Mouse (Mus musculus): ENCODE results near the gene Hnrnpll. TPM values are rescaled to one million over a fixed set of nuclear protein-coding genes. Genes with fewer than 3 reads are reported as not detected.
A peak's percentile ranks its signal among the peaks of the same experiment; 100 is the strongest.

Gene Hnrnpll
- total RNA-seq (2014; rRNA removed) (26.1 and 27.2 TPM in 2 replicates), polyA plus RNA-seq (2012; rRNA removed) (7.7 and 7.9 TPM in 2 replicates)

DNA sequence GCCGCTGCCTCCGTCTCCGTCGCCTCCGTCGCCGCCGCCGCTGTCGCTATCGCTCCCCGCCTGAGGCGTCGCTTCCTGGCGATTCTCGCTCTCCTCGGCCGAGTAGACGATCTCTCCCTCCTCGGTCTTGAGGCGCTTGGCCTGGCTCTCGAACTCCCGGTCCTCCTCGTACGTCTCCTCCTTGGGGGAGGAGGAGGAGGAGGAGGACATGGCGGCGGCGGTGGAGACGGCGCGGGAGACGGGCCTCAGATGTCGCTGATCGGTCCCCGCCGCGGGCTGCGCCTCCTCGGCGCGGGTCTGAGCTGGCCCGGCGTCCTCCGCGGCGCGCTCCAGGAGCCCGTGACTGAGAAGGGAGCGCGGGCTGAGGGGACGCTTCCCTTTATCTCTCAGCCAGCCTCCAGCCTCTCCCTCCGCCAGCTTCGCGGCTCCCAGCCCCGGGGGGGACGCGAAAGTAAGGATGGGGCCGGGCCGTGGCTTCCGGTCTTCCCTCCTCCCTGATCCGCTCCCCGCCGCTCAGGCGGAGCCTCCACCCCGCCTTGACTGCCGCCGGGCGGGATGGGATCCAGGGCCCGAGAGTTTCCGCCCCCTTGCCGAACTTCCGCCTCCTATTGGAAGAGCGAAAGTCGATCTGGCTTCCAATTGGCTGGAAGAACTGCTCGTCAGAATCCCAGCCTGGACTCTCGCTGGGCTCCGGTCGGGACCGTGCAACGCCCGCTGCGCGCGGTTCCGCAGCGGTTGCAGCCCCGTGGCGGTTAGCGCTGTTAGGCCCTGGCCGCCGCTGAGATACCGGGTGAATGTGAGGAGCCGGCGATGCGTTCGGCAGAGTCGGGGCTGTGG lies at the start of gene Hnrnpll:
Gene Hnrnpll (minus strand): TSS at position 552 of the 837 bp plus-strand sequence.
- H3K4me1 ChIP-seq (ENCODE audit: control insufficient read depth, insufficient read depth, low read length), result peaks cover 9% of the 10 kb centered on the region
- H3K27ac ChIP-seq (replicated peaks; ENCODE audit: insufficient read depth, low read depth, low read length), result peak within 1 kb of the TSS; percentile 86
- no peak for TF ChIP-seq CTCF (IDR thresholded peaks at IDR 0.05; ENCODE audit: low read depth, low read length)
- TF ChIP-seq POLR2A (IDR thresholded peaks at IDR 0.05; ENCODE audit: extremely low read depth, insufficient read depth, low read length), result peak; percentile 86
- peak; percentile 93 for DNase-seq (ENCODE audit: extremely low read depth, low read depth, low spot score)
- peak within 1 kb of the TSS; percentile 99 for H3K9ac ChIP-seq (ENCODE audit: low read depth, low read length)
- H3K4me3 ChIP-seq (ENCODE audit: insufficient read depth, low read depth, low read length), result peak within 1 kb of the TSS; percentile 81
- no peaks in the 10 kb centered on the region for H3K36me3 ChIP-seq (ENCODE audit: control insufficient read depth, insufficient read depth, low read length)
- under 1% methylated on average over 97 of the region's 97 CpGs for WGBS
- peaks cover 17% of the 10 kb centered on the region for H3K79me2 ChIP-seq (ENCODE audit: control insufficient read depth, insufficient read depth, low read length)
- H3K27me3 ChIP-seq (ENCODE audit: control insufficient read depth, insufficient read depth, low read length), result no peaks in the 10 kb centered on the region

DNA sequence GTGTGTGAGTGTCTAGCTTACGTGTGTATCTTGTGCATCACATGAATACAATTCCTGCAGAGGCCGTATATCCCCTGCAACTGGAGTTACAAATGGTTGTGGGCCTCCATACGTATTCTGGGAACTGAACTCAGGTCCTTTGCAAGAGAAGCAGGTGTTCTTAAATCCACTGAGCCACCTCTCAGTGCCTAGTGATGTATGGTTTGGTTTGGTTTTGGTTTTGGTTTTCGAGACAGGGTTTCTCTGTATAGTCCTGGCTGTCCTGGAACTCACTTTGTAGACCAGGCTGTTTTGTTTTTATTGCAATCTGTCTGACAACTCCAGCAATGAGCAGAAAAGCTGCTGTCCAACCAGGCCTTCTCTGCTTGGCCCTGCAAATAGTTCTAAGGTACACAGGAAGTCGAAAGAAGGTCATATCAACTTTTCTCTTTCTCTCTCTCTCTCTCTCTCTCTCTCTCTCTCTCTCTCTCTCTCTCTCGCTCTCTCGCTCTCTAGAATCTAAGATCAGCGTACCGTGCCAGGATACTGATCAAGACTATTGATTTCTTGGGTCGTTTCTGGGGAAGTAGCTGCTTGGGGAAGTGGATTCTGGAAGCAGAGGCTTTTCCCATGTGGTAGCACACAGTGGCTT lies 43.3 kb upstream of the Hnrnpll start:
- no peaks in the 10 kb centered on the region for H3K36me3 ChIP-seq (ENCODE audit: control insufficient read depth, insufficient read depth, low read length)
- TF ChIP-seq POLR2A (IDR thresholded peaks at IDR 0.05; ENCODE audit: extremely low read depth, insufficient read depth, low read length) (no peak), CTCF (IDR thresholded peaks at IDR 0.05; ENCODE audit: low read depth, low read length) (no peak)
- H3K79me2 ChIP-seq (ENCODE audit: control insufficient read depth, insufficient read depth, low read length), result no peaks in the 10 kb centered on the region
- no peak overlapping the region for H3K27ac ChIP-seq (replicated peaks; ENCODE audit: insufficient read depth, low read depth, low read length)
- no peaks in the 10 kb centered on the region for H3K27me3 ChIP-seq (ENCODE audit: control insufficient read depth, insufficient read depth, low read length)
- H3K4me1 ChIP-seq (ENCODE audit: control insufficient read depth, insufficient read depth, low read length), result no peaks in the 10 kb centered on the region
- no peak overlapping the region for H3K9ac ChIP-seq (ENCODE audit: low read depth, low read length)
- H3K4me3 ChIP-seq (ENCODE audit: insufficient read depth, low read depth, low read length), result no peak overlapping the region
- no peak for DNase-seq (ENCODE audit: extremely low read depth, low read depth, low spot score)
- 66% methylated on average over 10 of the region's 10 CpGs for WGBS

DNA sequence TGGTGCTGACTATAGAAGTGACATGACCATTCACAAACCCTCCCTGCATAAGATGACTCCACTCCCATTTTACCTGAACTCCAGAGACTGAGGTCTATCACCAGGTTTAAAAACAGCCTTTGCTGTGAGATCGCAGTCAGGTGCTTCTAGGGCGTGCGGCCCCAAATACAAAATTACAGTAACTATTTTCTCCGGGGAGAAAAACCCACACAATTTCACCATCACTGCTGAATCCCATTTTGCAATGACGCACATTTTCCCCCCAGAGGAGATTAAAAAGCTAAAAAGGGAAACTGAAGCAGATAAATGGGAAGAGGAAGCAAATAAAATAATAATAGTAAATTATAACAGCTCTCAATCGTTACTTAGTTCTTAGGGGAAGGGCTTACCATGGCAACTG lies 37.7 kb upstream of the Hnrnpll start:
- H3K4me1 ChIP-seq (ENCODE audit: control insufficient read depth, insufficient read depth, low read length), result peaks cover 3% of the 10 kb centered on the region; the same call in 1 of the 2 replicates
- 81% methylated on average over 6 of the region's 6 CpGs for WGBS
- no peaks in the 10 kb centered on the region for H3K27me3 ChIP-seq (ENCODE audit: control insufficient read depth, insufficient read depth, low read length)
- no peaks in the 10 kb centered on the region for H3K36me3 ChIP-seq (ENCODE audit: control insufficient read depth, insufficient read depth, low read length)
- H3K9ac ChIP-seq (ENCODE audit: low read depth, low read length), result no peak overlapping the region
- H3K79me2 ChIP-seq (ENCODE audit: control insufficient read depth, insufficient read depth, low read length), result no peaks in the 10 kb centered on the region
- TF ChIP-seq POLR2A (IDR thresholded peaks at IDR 0.05; ENCODE audit: extremely low read depth, insufficient read depth, low read length), result no peak
- TF ChIP-seq CTCF (IDR thresholded peaks at IDR 0.05; ENCODE audit: low read depth, low read length), result no peak
- H3K27ac ChIP-seq (replicated peaks; ENCODE audit: insufficient read depth, low read depth, low read length), result no peak overlapping the region
- H3K4me3 ChIP-seq (ENCODE audit: insufficient read depth, low read depth, low read length), result no peak overlapping the region
- DNase-seq (ENCODE audit: extremely low read depth, low read depth, low spot score), result no peak

- DNase-seq (ENCODE audit: extremely low read depth, low read depth, low spot score), result no peak
- TF ChIP-seq CTCF (IDR thresholded peaks at IDR 0.05; ENCODE audit: low read depth, low read length), result no peak
- TF ChIP-seq POLR2A (IDR thresholded peaks at IDR 0.05; ENCODE audit: extremely low read depth, insufficient read depth, low read length), result no peak
- 23% methylated on average over 2 of the region's 2 CpGs for WGBS
- H3K79me2 ChIP-seq (ENCODE audit: control insufficient read depth, insufficient read depth, low read length), result no peaks in the 10 kb centered on the region
- H3K27me3 ChIP-seq (ENCODE audit: control insufficient read depth, insufficient read depth, low read length), result no peaks in the 10 kb centered on the region
- no peak overlapping the region for H3K9ac ChIP-seq (ENCODE audit: low read depth, low read length)
- H3K36me3 ChIP-seq (ENCODE audit: control insufficient read depth, insufficient read depth, low read length), result no peaks in the 10 kb centered on the region
- H3K27ac ChIP-seq (replicated peaks; ENCODE audit: insufficient read depth, low read depth, low read length), result 0 out of 2 replicates have a peak overlapping the region, but pooled peaks have one; percentile 21
- peaks cover 3% of the 10 kb centered on the region; the same call in 1 of the 2 replicates for H3K4me1 ChIP-seq (ENCODE audit: control insufficient read depth, insufficient read depth, low read length)
- H3K4me3 ChIP-seq (ENCODE audit: insufficient read depth, low read depth, low read length), result no peak overlapping the region
These were observed 35.1 kb upstream of the Hnrnpll start for GRCm38 (mm10) chr17:80097221-80097620.

- peak overlapping the region; percentile 81 for H3K27ac ChIP-seq (replicated peaks; ENCODE audit: insufficient read depth, low read depth, low read length)
- peaks cover 3% of the 10 kb centered on the region; the same call in 1 of the 2 replicates for H3K4me1 ChIP-seq (ENCODE audit: control insufficient read depth, insufficient read depth, low read length)
- H3K27me3 ChIP-seq (ENCODE audit: control insufficient read depth, insufficient read depth, low read length), result no peaks in the 10 kb centered on the region
- DNase-seq (ENCODE audit: extremely low read depth, low read depth, low spot score), result peak; percentile 82
- H3K36me3 ChIP-seq (ENCODE audit: control insufficient read depth, insufficient read depth, low read length), result no peaks in the 10 kb centered on the region
- H3K4me3 ChIP-seq (ENCODE audit: insufficient read depth, low read depth, low read length), result peak overlapping the region; percentile 58
- WGBS, result 23% methylated on average over 8 of the region's 8 CpGs
- H3K9ac ChIP-seq (ENCODE audit: low read depth, low read length), result no peak overlapping the region
- TF ChIP-seq CTCF (IDR thresholded peaks at IDR 0.05; ENCODE audit: low read depth, low read length) (no peak), POLR2A (IDR thresholded peaks at IDR 0.05; ENCODE audit: extremely low read depth, insufficient read depth, low read length) (no peak)
- H3K79me2 ChIP-seq (ENCODE audit: control insufficient read depth, insufficient read depth, low read length), result no peaks in the 10 kb centered on the region
These were observed 34.6 kb upstream of the Hnrnpll start for GRCm38 (mm10) chr17:80096720-80097114.

All from liver, adult 2 months (tissue).